Mouse (Mus musculus): ENCODE data around the gene Rcan1. TPM values are rescaled to one million over a fixed set of nuclear protein-coding genes. Genes with fewer than 3 reads are reported as not detected.
A peak's percentile ranks its signal among the peaks of the same experiment; 100 is the strongest.

Rcan1 gene
- total RNA-seq, 2 experiments from 2014 or later, result 21.7 to 22.2 TPM

- DNase-seq, result peak; percentile 46
Measured at GRCm38 (mm10) chr16:92346297-92346916, 124.3 kb downstream of the Rcan1 start.

GRCm38 (mm10) chr16:92345177-92345576, 125.5 kb downstream of the Rcan1 start:
- DNase-seq, result peak; percentile 55

Other genes with a start within 250 kb of the Rcan1 start
- not detected for gene Kcne2, start 178.5 kb downstream of the Rcan1 start, total RNA-seq (2021)
- gene Smim11, start 169.6 kb downstream of the Rcan1 start, total RNA-seq (2021), result 10 to 100 TPM; 50.7 to 53.0 TPM
- not detected for gene Fam243, start 149.4 kb downstream of the Rcan1 start, total RNA-seq (2021)
- not detected for gene Kcne1, start 111.4 kb downstream of the Rcan1 start, total RNA-seq (2021)
- gene Clic6, start 14.9 kb upstream of the Rcan1 start, total RNA-seq (2021), result under 1 TPM; 0.12 to 0.30 TPM

Measured in adrenal gland, postnatal 10 days (tissue).